Mouse (Mus musculus): ENCODE measurements around the gene Erc1. TPM values are rescaled to one million over a fixed set of nuclear protein-coding genes. Genes with fewer than 3 reads are reported as not detected.
A peak's percentile ranks its signal among the peaks of the same experiment; 100 is the strongest.

Gene Erc1
- polyA plus RNA-seq, 1 experiment: 8.0 TPM

DNA sequence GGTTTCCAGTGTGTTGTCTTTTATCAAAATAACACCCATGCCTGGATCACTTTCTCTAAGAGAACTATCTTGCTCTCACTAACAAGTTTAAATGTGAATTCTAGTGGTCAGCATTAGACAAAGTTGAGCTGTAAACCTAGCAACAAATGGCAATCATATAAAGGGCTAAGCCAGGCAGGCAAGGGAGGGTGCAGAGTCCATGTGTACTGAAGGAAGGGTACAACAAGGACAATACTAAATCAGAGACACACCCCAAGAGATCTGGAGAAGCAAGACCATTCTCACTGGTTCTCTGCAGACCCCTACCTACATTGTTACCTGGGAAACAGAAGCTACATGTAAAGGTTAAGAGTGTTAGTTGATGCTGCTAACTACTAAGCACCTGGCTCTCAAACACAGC lies 161.5 kb downstream of the Erc1 start:
- Histone ChIP-seq H3K4me1 (ENCODE audit: control insufficient read depth, insufficient read depth, low read length) (no peaks in the 10 kb centered on the region), H3K36me3 (ENCODE audit: control insufficient read depth, insufficient read depth, low read length) (no peaks in the 10 kb centered on the region), H3K27me3 (replicated peaks; ENCODE audit: control insufficient read depth, insufficient read depth, low read length) (no peaks in the 10 kb centered on the region), H3K27ac (ENCODE audit: insufficient read depth, low read depth, low read length) (no peak overlapping the region), H3K4me3 (ENCODE audit: insufficient read depth, low read depth, low read length) (no peak overlapping the region)
- no peak for DNase-seq
- TF ChIP-seq POLR2A (IDR thresholded peaks at IDR 0.05; ENCODE audit: low read depth, low read length) (no peak), CTCF (conservative IDR thresholded peaks at IDR 0.05; ENCODE audit: insufficient read depth, insufficient read length, low read depth, low read length) (no peak)

DNA sequence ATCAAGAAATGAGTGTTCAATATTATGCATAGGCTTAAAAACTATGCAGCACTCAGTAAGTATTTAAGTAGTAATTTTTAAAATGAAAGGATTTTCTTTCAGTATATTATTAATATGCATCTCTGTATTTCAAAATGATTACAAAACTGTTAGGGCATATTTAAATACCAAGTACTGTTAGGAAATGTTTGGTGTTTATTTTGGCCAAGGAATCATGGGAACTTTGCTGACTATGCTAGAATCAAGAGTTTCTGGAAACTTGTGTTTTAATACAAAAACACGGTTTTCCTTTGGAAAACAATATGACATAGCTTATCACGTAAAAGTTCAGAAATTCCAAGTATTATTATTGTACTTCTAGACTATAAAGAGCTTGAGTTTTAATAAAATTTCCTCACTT lies 167.2 kb downstream of the Erc1 start:
- 71% methylated on average over 2 of the region's 2 CpGs for WGBS
- Histone ChIP-seq H3K36me3 (ENCODE audit: control insufficient read depth, insufficient read depth, low read length) (no peaks in the 10 kb centered on the region), H3K4me3 (ENCODE audit: insufficient read depth, low read depth, low read length) (no peak overlapping the region), H3K27me3 (replicated peaks; ENCODE audit: control insufficient read depth, insufficient read depth, low read length) (no peaks in the 10 kb centered on the region), H3K27ac (ENCODE audit: insufficient read depth, low read depth, low read length) (no peak overlapping the region), H3K4me1 (ENCODE audit: control insufficient read depth, insufficient read depth, low read length) (no peaks in the 10 kb centered on the region)
- TF ChIP-seq CTCF (conservative IDR thresholded peaks at IDR 0.05; ENCODE audit: insufficient read depth, insufficient read length, low read depth, low read length) (no peak), POLR2A (IDR thresholded peaks at IDR 0.05; ENCODE audit: low read depth, low read length) (no peak)
- no peak for DNase-seq

DNA sequence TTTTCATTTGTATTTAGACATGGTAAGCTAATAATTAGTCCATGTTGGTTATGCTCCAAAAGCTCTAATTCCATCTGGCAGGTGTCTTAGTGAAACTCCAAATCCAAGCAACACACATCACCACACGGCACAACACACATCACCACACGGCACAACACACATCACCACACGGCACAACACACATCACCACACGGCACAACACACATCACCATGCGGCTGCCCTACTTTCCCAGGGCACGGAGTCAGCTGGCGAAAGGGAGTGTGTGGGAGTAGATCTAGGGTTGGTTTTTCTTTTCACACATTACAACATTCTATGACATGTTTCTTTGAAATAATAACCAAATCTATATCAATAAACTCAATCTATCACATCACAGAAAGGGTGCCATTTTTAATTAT lies 173.2 kb downstream of the Erc1 start:
- no peak for DNase-seq
- WGBS: 61% methylated on average over 7 of the region's 7 CpGs
- Histone ChIP-seq H3K27ac (ENCODE audit: insufficient read depth, low read depth, low read length) (0 out of 2 replicates have a peak overlapping the region, but pooled peaks have one; percentile 69), H3K27me3 (replicated peaks; ENCODE audit: control insufficient read depth, insufficient read depth, low read length) (no peaks in the 10 kb centered on the region), H3K36me3 (ENCODE audit: control insufficient read depth, insufficient read depth, low read length) (no peaks in the 10 kb centered on the region; the same call in 1 of the 2 replicates), H3K4me3 (ENCODE audit: insufficient read depth, low read depth, low read length) (no peak overlapping the region), H3K4me1 (ENCODE audit: control insufficient read depth, insufficient read depth, low read length) (peaks cover 12% of the 10 kb centered on the region)
- TF ChIP-seq POLR2A (IDR thresholded peaks at IDR 0.05; ENCODE audit: low read depth, low read length) (no peak), CTCF (conservative IDR thresholded peaks at IDR 0.05; ENCODE audit: insufficient read depth, insufficient read length, low read depth, low read length) (no peak)

DNA sequence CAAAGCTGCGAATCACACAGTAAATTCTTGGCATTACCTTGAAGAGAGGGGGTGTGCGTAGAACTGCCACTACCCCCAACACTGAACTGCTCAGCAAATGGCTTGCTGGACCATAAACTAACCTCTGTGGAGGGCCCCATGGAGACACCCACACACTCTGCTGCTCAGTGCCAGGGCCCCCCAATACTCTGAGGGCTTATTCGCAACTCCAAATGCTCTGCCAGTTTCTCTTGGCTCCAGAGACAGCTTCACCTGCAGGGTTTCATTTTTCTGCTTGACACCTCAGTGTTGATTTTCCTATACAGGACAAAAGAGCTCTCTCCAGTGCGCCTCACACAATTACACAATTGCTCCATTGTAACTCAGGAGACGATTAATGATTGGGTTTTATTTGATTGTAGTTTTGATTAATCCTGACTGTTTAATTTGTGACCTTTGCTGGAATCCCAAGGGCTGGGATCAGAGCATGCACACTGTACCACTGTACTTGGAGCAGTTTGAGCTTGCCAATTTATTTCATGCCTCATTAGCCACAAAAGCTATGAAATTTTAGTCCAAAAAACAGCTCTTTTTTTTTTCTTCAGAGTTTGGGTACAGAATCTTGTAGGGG lies 173.7 kb downstream of the Erc1 start:
- Histone ChIP-seq H3K27ac (ENCODE audit: insufficient read depth, low read depth, low read length) (peak overlapping the region; percentile 59), H3K4me1 (ENCODE audit: control insufficient read depth, insufficient read depth, low read length) (peaks cover 12% of the 10 kb centered on the region), H3K27me3 (replicated peaks; ENCODE audit: control insufficient read depth, insufficient read depth, low read length) (no peaks in the 10 kb centered on the region), H3K36me3 (ENCODE audit: control insufficient read depth, insufficient read depth, low read length) (no peaks in the 10 kb centered on the region; the same call in 1 of the 2 replicates), H3K4me3 (ENCODE audit: insufficient read depth, low read depth, low read length) (no peak overlapping the region)
- DNase-seq: peak; percentile 67
- no peak for TF ChIP-seq POLR2A (IDR thresholded peaks at IDR 0.05; ENCODE audit: low read depth, low read length)
- no peak for TF ChIP-seq CTCF (conservative IDR thresholded peaks at IDR 0.05; ENCODE audit: insufficient read depth, insufficient read length, low read depth, low read length)
- 58% methylated on average over 5 of the region's 5 CpGs for WGBS

DNA sequence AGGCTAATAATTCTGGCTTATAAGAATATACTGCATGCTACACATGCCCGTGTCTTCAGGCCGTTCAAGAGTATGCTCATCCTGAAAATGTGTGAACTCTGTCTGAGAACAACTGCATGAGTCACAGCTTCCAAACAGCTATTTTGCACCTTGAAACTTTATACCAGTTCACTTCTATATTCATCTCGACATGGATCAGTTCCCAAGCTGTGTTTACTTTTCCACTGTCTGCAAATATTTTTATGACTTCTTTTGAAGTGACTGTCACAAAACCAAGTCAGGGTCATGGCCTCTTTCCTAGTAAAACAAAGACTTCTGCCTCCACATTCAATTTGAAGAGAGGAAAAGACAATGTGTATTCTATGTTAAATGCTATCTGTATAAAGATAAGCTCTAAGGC lies 178.2 kb downstream of the Erc1 start:
- no peak for TF ChIP-seq CTCF (conservative IDR thresholded peaks at IDR 0.05; ENCODE audit: insufficient read depth, insufficient read length, low read depth, low read length)
- no peak for TF ChIP-seq POLR2A (IDR thresholded peaks at IDR 0.05; ENCODE audit: low read depth, low read length)
- Histone ChIP-seq H3K4me1 (ENCODE audit: control insufficient read depth, insufficient read depth, low read length) (peaks cover 10% of the 10 kb centered on the region), H3K4me3 (ENCODE audit: insufficient read depth, low read depth, low read length) (no peak overlapping the region), H3K36me3 (ENCODE audit: control insufficient read depth, insufficient read depth, low read length) (no peaks in the 10 kb centered on the region; the same call in 1 of the 2 replicates), H3K27ac (ENCODE audit: insufficient read depth, low read depth, low read length) (no peak overlapping the region), H3K27me3 (replicated peaks; ENCODE audit: control insufficient read depth, insufficient read depth, low read length) (no peaks in the 10 kb centered on the region)
- no peak for DNase-seq
- WGBS: 29% methylated on average over 3 of the region's 3 CpGs

DNA sequence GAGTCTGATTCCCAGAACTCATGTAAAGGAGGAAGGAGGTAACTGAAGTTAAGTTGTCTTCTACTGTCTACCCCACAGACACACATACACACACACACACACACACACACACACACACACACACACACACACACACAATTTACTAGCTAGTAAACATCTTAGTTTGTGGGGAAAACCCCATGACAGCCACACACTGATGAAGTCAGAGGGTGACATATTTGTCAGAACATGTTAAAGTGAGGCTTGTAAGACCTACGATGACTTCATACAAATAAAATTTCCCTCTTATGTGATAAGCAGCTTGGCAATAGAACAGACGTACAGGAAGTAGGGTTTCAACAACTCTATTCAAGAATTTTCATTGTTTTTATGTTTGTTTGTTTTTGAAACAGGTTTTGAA lies 185.0 kb downstream of the Erc1 start:
- Histone ChIP-seq H3K27me3 (replicated peaks; ENCODE audit: control insufficient read depth, insufficient read depth, low read length) (no peaks in the 10 kb centered on the region), H3K36me3 (ENCODE audit: control insufficient read depth, insufficient read depth, low read length) (no peaks in the 10 kb centered on the region), H3K4me1 (ENCODE audit: control insufficient read depth, insufficient read depth, low read length) (peaks cover 3% of the 10 kb centered on the region; the same call in 1 of the 2 replicates), H3K27ac (ENCODE audit: insufficient read depth, low read depth, low read length) (no peak overlapping the region), H3K4me3 (ENCODE audit: insufficient read depth, low read depth, low read length) (no peak overlapping the region)
- TF ChIP-seq POLR2A (IDR thresholded peaks at IDR 0.05; ENCODE audit: low read depth, low read length) (no peak), CTCF (conservative IDR thresholded peaks at IDR 0.05; ENCODE audit: insufficient read depth, insufficient read length, low read depth, low read length) (no peak)
- DNase-seq: no peak
- 71% methylated on average over 2 of the region's 2 CpGs for WGBS

DNA sequence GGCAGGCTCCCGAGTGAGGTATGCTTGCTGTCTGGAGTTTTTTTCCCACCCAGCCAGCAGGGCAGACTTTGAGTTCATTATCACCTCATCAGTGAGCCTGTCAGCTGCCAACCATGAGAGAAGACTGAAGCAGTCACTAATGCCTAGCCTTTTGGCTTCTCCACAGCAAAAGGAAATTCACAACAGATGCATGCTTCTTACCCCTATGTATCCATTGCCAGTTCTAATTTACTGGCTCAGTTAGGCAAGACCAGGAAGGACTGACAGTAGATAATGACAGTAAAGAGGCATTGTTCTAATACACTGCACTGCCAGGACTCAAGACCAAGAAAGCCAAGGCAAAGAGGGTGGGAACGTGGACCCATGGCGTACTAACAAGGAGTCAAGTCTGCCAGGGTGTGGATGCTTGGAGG lies 186.9 kb downstream of the Erc1 start:
- WGBS: 67% methylated on average over 3 of the region's 3 CpGs
- no peak overlapping the region for H3K4me3 ChIP-seq (ENCODE audit: insufficient read depth, low read depth, low read length)
- H3K27ac ChIP-seq (ENCODE audit: insufficient read depth, low read depth, low read length): no peak overlapping the region
- H3K36me3 ChIP-seq (ENCODE audit: control insufficient read depth, insufficient read depth, low read length): no peaks in the 10 kb centered on the region
- peaks cover 3% of the 10 kb centered on the region; the same call in 1 of the 2 replicates for H3K4me1 ChIP-seq (ENCODE audit: control insufficient read depth, insufficient read depth, low read length)
- TF ChIP-seq CTCF (conservative IDR thresholded peaks at IDR 0.05; ENCODE audit: insufficient read depth, insufficient read length, low read depth, low read length): no peak
- TF ChIP-seq POLR2A (IDR thresholded peaks at IDR 0.05; ENCODE audit: low read depth, low read length): no peak
- no peaks in the 10 kb centered on the region for H3K27me3 ChIP-seq (replicated peaks; ENCODE audit: control insufficient read depth, insufficient read depth, low read length)
- peak; percentile 54 for DNase-seq
